Mouse (Mus musculus): ENCODE results near the gene Herpud1. TPM values are rescaled to one million over a fixed set of nuclear protein-coding genes. Genes with fewer than 3 reads are reported as not detected.

The Herpud1 gene
- polyA plus RNA-seq, 1 experiment from 2014 or later = 163 TPM

DNA sequence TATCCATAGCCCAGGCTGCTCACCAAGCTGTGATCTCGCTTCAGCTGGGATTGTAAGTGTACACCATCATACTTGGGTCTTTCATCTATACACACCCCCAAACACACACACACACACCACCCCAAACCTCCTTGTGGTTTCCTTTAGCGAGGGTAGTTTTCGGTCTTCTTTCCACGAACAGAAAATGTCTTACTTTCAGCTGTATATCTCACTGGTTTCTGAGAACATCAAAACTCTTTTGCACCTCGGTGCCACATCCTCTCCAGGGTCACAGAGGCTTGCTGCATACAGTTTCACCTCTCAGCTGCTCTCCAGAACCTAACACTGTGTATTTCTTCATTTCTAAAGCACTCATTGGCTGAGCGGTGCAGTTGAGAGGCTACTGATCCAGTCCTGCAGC lies 27.3 kb downstream of the Herpud1 start:
- no peak for ATAC-seq
- no peak overlapping the region for H3K4me2 ChIP-seq (ENCODE audit: low read depth, low read length)
- no peaks in the 10 kb centered on the region for H3K27me3 ChIP-seq (replicated peaks; ENCODE audit: control insufficient read depth, insufficient read depth, low read length)
- H3K9me3 ChIP-seq (ENCODE audit: control insufficient read depth, low read length) = no peaks in the 10 kb centered on the region
- H3K9ac ChIP-seq (ENCODE audit: low read depth, low read length) = no peak overlapping the region
- H3K4me1 ChIP-seq (ENCODE audit: control insufficient read depth, insufficient read depth, low read length) = no peaks in the 10 kb centered on the region
- H3K27ac ChIP-seq (ENCODE audit: low read length) = no peak overlapping the region
- no peak overlapping the region for H3K4me3 ChIP-seq (ENCODE audit: low read length)
- WGBS = 82% methylated on average over 6 of the region's 6 CpGs
- no peaks in the 10 kb centered on the region for H3K36me3 ChIP-seq (ENCODE audit: control insufficient read depth, insufficient read depth, low read length)

DNA sequence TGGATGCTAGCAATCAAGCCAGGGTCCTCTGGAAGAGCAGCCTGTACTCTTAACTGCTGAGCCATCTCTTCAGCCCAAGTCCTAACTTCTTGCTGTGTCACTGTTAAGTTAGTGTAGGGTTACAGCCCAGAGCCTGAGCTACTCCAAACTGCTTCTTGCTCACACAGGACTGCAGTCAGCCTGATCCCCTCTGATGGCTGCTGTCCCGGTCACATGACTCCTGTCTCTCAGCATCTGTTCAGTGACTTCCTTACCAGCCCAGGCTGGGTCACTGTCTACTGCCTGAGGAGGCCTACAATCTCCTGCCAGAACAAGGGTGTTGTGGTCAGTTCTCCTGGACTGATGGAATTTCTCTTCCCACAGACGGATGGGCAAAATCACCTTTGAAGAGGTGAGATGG lies 29.0 kb downstream of the Herpud1 start:
- H3K27me3 ChIP-seq (replicated peaks; ENCODE audit: control insufficient read depth, insufficient read depth, low read length) = no peaks in the 10 kb centered on the region
- no peak for ATAC-seq
- no peak overlapping the region for H3K4me2 ChIP-seq (ENCODE audit: low read depth, low read length)
- no peaks in the 10 kb centered on the region for H3K36me3 ChIP-seq (ENCODE audit: control insufficient read depth, insufficient read depth, low read length)
- H3K4me1 ChIP-seq (ENCODE audit: control insufficient read depth, insufficient read depth, low read length) = no peaks in the 10 kb centered on the region
- WGBS = 68% methylated on average over 2 of the region's 2 CpGs
- H3K9ac ChIP-seq (ENCODE audit: low read depth, low read length) = no peak overlapping the region
- H3K27ac ChIP-seq (ENCODE audit: low read length) = no peak overlapping the region
- no peaks in the 10 kb centered on the region for H3K9me3 ChIP-seq (ENCODE audit: control insufficient read depth, low read length)
- no peak overlapping the region for H3K4me3 ChIP-seq (ENCODE audit: low read length)

DNA sequence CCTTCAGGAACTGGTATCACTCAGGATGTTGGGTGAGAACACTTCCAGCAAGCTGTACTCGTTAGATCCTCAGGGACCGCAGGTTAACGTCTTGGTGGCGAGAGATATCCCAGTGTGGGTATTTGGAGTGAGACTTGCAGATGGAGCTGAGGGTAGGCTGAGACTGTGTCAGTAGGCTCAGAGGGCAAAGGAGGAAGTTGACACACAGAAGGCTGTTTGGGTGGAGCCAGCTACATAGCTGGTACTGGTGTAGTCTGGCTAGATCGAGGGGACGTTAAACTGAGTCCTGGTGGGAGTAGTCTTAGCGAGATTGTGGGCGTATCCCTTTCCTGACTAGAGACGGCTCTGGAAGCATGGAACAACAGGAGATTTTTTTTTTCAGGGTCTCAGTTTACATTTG lies 31.8 kb downstream of the Herpud1 start:
- Histone ChIP-seq H3K4me1 (ENCODE audit: control insufficient read depth, insufficient read depth, low read length) (no peaks in the 10 kb centered on the region), H3K4me2 (ENCODE audit: low read depth, low read length) (no peak overlapping the region), H3K27ac (ENCODE audit: low read length) (no peak overlapping the region), H3K9me3 (ENCODE audit: control insufficient read depth, low read length) (no peaks in the 10 kb centered on the region), H3K4me3 (ENCODE audit: low read length) (no peak overlapping the region), H3K9ac (ENCODE audit: low read depth, low read length) (no peak overlapping the region), H3K27me3 (replicated peaks; ENCODE audit: control insufficient read depth, insufficient read depth, low read length) (no peaks in the 10 kb centered on the region), H3K36me3 (ENCODE audit: control insufficient read depth, insufficient read depth, low read length) (no peaks in the 10 kb centered on the region)
- ATAC-seq = no peak
- WGBS = 62% methylated on average over 9 of the region's 9 CpGs

DNA sequence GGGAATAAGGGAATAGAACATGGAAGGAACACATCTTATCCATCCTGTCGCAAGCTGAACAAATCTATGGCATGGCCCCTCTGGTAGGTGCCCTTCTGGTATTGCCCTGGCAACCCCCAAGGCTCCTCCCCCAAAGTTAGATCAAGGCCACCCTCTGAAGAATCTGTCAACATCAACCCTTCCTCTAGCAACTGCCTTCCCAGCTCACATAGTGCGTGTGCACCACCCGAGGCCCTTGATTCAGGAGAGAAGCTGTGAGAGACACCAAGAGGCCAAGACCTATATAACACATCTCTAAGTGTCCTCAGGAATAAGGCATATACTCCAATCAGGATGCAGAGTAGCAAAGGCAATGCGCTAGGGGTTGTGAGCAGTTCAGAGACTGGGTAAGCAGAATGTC lies 36.0 kb downstream of the Herpud1 start:
- WGBS = 84% methylated on average over 4 of the region's 4 CpGs
- ATAC-seq = no peak
- no peak overlapping the region for H3K4me3 ChIP-seq (ENCODE audit: low read length)
- H3K4me1 ChIP-seq (ENCODE audit: control insufficient read depth, insufficient read depth, low read length) = no peaks in the 10 kb centered on the region
- H3K9ac ChIP-seq (ENCODE audit: low read depth, low read length) = no peak overlapping the region
- H3K27me3 ChIP-seq (replicated peaks; ENCODE audit: control insufficient read depth, insufficient read depth, low read length) = no peaks in the 10 kb centered on the region
- H3K36me3 ChIP-seq (ENCODE audit: control insufficient read depth, insufficient read depth, low read length) = no peaks in the 10 kb centered on the region
- H3K27ac ChIP-seq (ENCODE audit: low read length) = no peak overlapping the region
- H3K4me2 ChIP-seq (ENCODE audit: low read depth, low read length) = no peak overlapping the region
- H3K9me3 ChIP-seq (ENCODE audit: control insufficient read depth, low read length) = no peaks in the 10 kb centered on the region

DNA sequence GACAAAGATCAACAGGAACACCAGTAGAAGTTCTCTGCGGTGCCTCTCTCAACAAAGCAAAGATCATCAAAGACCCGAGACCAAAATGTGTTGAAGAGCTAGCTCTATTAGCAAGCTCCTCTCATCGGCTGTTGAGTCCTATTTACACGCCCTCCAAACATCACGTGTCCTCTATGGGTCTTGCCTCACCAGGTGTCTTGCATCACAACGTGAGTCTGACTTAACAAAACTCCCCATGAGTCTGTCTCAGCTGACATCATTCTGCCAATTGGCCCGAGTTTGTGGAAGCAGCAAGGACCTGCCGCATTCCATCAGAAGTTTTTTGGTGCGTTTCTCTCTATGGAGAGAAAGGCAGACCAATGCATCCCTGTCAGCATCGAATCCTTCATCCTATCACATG lies 41.7 kb downstream of the Herpud1 start:
- H3K27me3 ChIP-seq (replicated peaks; ENCODE audit: control insufficient read depth, insufficient read depth, low read length) = no peaks in the 10 kb centered on the region; the same call in 1 of the 2 replicates
- H3K27ac ChIP-seq (ENCODE audit: low read length) = no peak overlapping the region
- H3K4me2 ChIP-seq (ENCODE audit: low read depth, low read length) = no peak overlapping the region
- H3K4me3 ChIP-seq (ENCODE audit: low read length) = no peak overlapping the region
- WGBS = 56% methylated on average over 10 of the region's 10 CpGs
- H3K4me1 ChIP-seq (ENCODE audit: control insufficient read depth, insufficient read depth, low read length) = no peaks in the 10 kb centered on the region
- no peaks in the 10 kb centered on the region for H3K9me3 ChIP-seq (ENCODE audit: control insufficient read depth, low read length)
- ATAC-seq = no peak
- no peak overlapping the region for H3K9ac ChIP-seq (ENCODE audit: low read depth, low read length)
- H3K36me3 ChIP-seq (ENCODE audit: control insufficient read depth, insufficient read depth, low read length) = no peaks in the 10 kb centered on the region

DNA sequence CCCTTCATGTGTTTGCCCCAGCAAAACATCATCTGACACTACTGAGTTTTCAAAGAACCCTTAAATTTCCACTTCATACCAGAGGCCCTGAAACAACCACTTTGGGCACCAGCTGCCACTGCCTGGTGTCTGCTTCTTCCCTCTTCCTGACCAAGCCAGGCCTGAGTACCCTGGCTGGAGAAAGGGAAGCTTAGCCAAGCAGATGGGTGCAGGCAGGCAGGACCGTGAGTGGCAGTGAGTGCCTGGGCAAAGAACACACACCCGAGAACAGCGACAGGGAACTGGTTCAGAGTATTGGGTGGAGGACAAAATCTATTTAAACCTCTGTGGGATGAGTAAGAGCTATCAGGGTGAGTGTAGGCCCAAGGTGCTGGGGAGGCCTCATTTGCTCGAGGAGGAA lies 42.2 kb downstream of the Herpud1 start:
- Histone ChIP-seq H3K36me3 (ENCODE audit: control insufficient read depth, insufficient read depth, low read length) (no peaks in the 10 kb centered on the region), H3K4me3 (ENCODE audit: low read length) (no peak overlapping the region), H3K4me1 (ENCODE audit: control insufficient read depth, insufficient read depth, low read length) (no peaks in the 10 kb centered on the region), H3K27me3 (replicated peaks; ENCODE audit: control insufficient read depth, insufficient read depth, low read length) (no peaks in the 10 kb centered on the region; the same call in 1 of the 2 replicates), H3K4me2 (ENCODE audit: low read depth, low read length) (no peak overlapping the region), H3K9me3 (ENCODE audit: control insufficient read depth, low read length) (no peaks in the 10 kb centered on the region), H3K9ac (ENCODE audit: low read depth, low read length) (no peak overlapping the region), H3K27ac (ENCODE audit: low read length) (no peak overlapping the region)
- WGBS = 70% methylated on average over 4 of the region's 4 CpGs
- ATAC-seq = no peak

GRCm38 (mm10) chr8:94429376-94429775 lies 43.1 kb downstream of the Herpud1 start:
- Histone ChIP-seq H3K9ac (ENCODE audit: low read depth, low read length) (no peak overlapping the region), H3K9me3 (ENCODE audit: control insufficient read depth, low read length) (no peaks in the 10 kb centered on the region), H3K4me3 (ENCODE audit: low read length) (no peak overlapping the region), H3K27ac (ENCODE audit: low read length) (no peak overlapping the region), H3K27me3 (replicated peaks; ENCODE audit: control insufficient read depth, insufficient read depth, low read length) (no peaks in the 10 kb centered on the region; the same call in 1 of the 2 replicates), H3K36me3 (ENCODE audit: control insufficient read depth, insufficient read depth, low read length) (no peaks in the 10 kb centered on the region), H3K4me1 (ENCODE audit: control insufficient read depth, insufficient read depth, low read length) (no peaks in the 10 kb centered on the region), H3K4me2 (ENCODE audit: low read depth, low read length) (no peak overlapping the region)
- 82% methylated on average over 7 of the region's 7 CpGs for WGBS
- ATAC-seq = no peak

- Histone ChIP-seq H3K9ac (ENCODE audit: low read depth, low read length) (no peak overlapping the region), H3K4me1 (ENCODE audit: control insufficient read depth, insufficient read depth, low read length) (no peaks in the 10 kb centered on the region), H3K36me3 (ENCODE audit: control insufficient read depth, insufficient read depth, low read length) (no peaks in the 10 kb centered on the region), H3K27ac (ENCODE audit: low read length) (no peak overlapping the region), H3K4me3 (ENCODE audit: low read length) (no peak overlapping the region), H3K4me2 (ENCODE audit: low read depth, low read length) (no peak overlapping the region), H3K27me3 (replicated peaks; ENCODE audit: control insufficient read depth, insufficient read depth, low read length) (peaks cover 2% of the 10 kb centered on the region; the same call in 1 of the 2 replicates), H3K9me3 (ENCODE audit: control insufficient read depth, low read length) (no peaks in the 10 kb centered on the region)
- ATAC-seq = no peak
- 74% methylated on average over 3 of the region's 3 CpGs for whole genome bisulfite sequencing
These were observed 46.0 kb downstream of the Herpud1 start for GRCm38 (mm10) chr8:94432212-94432611.

DNA sequence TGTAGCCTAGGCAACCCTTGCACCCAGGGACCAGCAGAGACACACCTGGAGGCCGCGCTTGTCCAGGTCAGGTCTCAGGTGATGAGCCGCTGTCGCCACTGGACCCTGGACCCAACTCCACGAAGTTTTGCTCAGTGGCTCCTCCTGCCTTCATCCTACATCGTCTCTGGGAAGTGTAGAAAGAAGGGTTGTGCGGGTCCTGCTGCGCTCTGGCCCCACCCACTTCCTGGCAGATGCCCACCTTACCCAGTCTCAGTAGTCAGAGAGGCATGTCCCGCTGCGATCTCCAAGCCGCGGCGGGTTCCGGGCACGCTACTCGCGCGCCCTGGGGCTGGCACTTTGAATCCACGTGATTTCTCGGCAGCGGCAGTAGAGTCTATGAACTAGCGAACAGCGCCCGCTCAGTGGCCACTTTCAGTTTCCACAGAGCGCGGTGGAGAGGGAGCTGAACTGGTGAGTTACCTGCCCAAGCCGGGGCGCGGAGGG lies 47.8 kb downstream of the Herpud1 start, which contains the start of gene Nlrc5:
TSS of gene Nlrc5 (plus strand) at position 376 of the 486 bp plus-strand sequence.
- WGBS = 2% methylated on average over 29 of the region's 29 CpGs
- Histone ChIP-seq H3K9ac (ENCODE audit: low read depth, low read length) (peak within 1 kb of the TSS; percentile 66), H3K27me3 (replicated peaks; ENCODE audit: control insufficient read depth, insufficient read depth, low read length) (peaks cover 2% of the 10 kb centered on the region; the same call in 1 of the 2 replicates), H3K4me3 (ENCODE audit: low read length) (peak within 1 kb of the TSS; percentile 61), H3K9me3 (ENCODE audit: control insufficient read depth, low read length) (no peaks in the 10 kb centered on the region), H3K4me2 (ENCODE audit: low read depth, low read length) (peak within 1 kb of the TSS; percentile 95), H3K4me1 (ENCODE audit: control insufficient read depth, insufficient read depth, low read length) (no peaks in the 10 kb centered on the region), H3K36me3 (ENCODE audit: control insufficient read depth, insufficient read depth, low read length) (no peaks in the 10 kb centered on the region), H3K27ac (ENCODE audit: low read length) (no peak within 1 kb of the TSS)
- ATAC-seq = peak; percentile 84

DNA sequence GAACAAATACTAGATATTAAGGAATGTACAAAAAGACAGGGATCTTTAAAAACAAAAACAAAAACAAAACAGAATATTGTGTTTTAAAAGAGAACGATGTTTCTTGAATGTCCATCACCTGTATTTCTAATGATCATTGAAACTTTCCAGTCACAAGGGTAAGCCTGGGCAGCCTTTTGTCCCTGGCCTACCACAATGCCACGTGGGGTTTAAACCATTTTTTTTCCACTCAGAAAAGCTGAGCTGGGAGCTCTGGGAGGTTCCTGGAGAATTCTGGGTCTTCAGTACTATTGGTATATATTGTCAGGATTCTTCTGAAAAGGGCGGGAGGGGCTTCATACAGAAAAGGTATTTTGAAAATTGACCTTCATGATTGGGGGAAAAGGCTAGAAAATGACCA lies 48.7 kb downstream of the Herpud1 start:
- no peaks in the 10 kb centered on the region for H3K4me1 ChIP-seq (ENCODE audit: control insufficient read depth, insufficient read depth, low read length)
- peaks cover 2% of the 10 kb centered on the region; the same call in 1 of the 2 replicates for H3K27me3 ChIP-seq (replicated peaks; ENCODE audit: control insufficient read depth, insufficient read depth, low read length)
- H3K4me2 ChIP-seq (ENCODE audit: low read depth, low read length) = no peak overlapping the region
- H3K9ac ChIP-seq (ENCODE audit: low read depth, low read length) = no peak overlapping the region
- no peak for ATAC-seq
- no peaks in the 10 kb centered on the region for H3K36me3 ChIP-seq (ENCODE audit: control insufficient read depth, insufficient read depth, low read length)
- no peaks in the 10 kb centered on the region for H3K9me3 ChIP-seq (ENCODE audit: control insufficient read depth, low read length)
- no peak overlapping the region for H3K27ac ChIP-seq (ENCODE audit: low read length)
- 80% methylated on average over 3 of the region's 3 CpGs for WGBS
- no peak overlapping the region for H3K4me3 ChIP-seq (ENCODE audit: low read length)
